Mouse (Mus musculus): ENCODE measurements around the gene Elmsan1. TPM values are rescaled to one million over a fixed set of nuclear protein-coding genes. Genes with fewer than 3 reads are reported as not detected.

Gene Elmsan1
- 4.8 and 5.8 TPM in 2 replicates for polyA plus RNA-seq (2015; fragmentation: Nextera tagmentation; extraction: Ambion mirVana)

DNA sequence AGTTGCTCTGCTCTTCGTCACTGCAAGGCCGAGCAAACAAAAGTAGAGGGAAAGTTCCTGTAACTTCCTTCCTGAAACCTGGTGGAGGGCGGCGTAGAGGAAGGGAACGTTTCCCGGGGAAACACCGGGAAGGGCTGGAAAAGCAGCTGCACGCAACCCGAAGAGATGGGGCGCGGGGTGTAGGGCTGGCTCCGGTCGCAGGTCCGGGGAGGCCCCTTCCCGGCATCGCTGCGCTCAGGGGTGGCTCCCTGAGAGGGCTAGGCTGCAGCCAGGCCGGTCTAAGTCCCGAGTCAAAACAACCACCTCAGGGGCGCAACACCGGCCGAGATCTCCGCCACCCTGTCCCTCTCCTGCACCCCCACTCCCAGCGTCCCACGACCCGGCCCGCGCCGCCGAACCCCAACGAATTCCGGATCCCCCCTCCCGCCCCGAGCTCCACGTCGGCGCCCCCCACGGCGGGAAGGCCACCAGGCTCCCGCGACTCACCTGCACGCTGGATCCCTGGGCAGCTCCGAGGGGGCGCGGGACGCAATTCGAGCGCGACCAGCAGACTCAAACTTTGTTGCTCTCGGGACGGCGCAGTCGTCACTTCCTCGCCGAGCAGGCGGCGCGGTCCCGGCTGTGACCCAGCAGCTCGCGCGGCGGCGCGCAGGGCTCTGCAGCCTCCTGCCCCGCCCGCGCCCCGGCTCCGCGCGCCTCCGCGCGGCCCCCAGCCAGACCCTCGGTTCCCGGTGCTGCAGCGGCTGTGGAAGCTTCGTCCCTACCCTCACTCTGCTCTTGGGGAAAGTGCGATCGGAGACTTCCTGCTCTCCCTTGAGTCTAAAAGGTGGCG lies at the start of gene Elmsan1:
TSS of gene Elmsan1 (minus strand) at position 593 of the 832 bp plus-strand sequence.
- TF ChIP-seq CTCF (IDR thresholded peaks at IDR 0.05; ENCODE audit: low read depth): no peak
- Histone ChIP-seq H3K27ac (peak within 1 kb of the TSS; percentile 91), H3K9ac (ENCODE audit: low read depth, low read length) (peak within 1 kb of the TSS; percentile 93), H3K27me3 (ENCODE audit: insufficient read depth, low read length) (no peaks in the 10 kb centered on the region), H3K4me3 (replicated peaks; ENCODE audit: low read depth, low read length) (peak within 1 kb of the TSS; percentile 86), H3K36me3 (ENCODE audit: insufficient read depth, low read length) (no peaks in the 10 kb centered on the region), H3K4me1 (replicated peaks; ENCODE audit: insufficient read depth, low read length) (peaks cover 47% of the 10 kb centered on the region), H3K9me3 (replicated peaks; ENCODE audit: low read length) (no peaks in the 10 kb centered on the region), H3K4me2 (ENCODE audit: low read length) (peak within 1 kb of the TSS; percentile 61)
- DNase-seq (ENCODE audit: low spot score) (peak; percentile 85), ATAC-seq (replicated peaks; ENCODE audit: low FRiP score, low read depth) (peak; percentile 83)
- WGBS: under 1% methylated on average over 66 of the region's 82 CpGs

DNA sequence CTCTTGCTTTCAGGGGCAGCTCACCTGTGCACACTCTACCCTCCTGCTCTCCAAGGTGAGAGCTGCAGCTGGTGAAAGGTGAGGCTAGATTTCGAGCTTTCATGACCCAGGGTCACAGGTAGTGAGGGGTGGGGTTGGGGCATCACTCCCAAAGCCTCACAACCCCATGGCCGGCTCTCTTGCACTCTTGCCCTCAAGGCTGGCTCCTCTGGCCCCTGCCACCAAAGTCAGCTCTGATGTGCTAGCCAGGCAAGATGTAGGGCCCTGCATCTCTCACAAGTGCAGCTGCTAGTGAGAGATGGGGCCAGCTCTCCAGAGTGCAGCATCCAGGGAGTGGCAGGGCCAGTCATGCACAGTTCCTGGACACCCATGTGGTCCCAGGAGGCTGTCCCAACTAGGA lies 48.6 kb upstream of the Elmsan1 start:
- H3K27ac ChIP-seq: no peak overlapping the region
- H3K9me3 ChIP-seq (replicated peaks; ENCODE audit: low read length): no peaks in the 10 kb centered on the region
- H3K36me3 ChIP-seq (ENCODE audit: insufficient read depth, low read length): no peaks in the 10 kb centered on the region
- DNase-seq (ENCODE audit: low spot score) (no peak), ATAC-seq (replicated peaks; ENCODE audit: low FRiP score, low read depth) (no peak; the same call in 1 of the 2 replicates)
- H3K4me3 ChIP-seq (replicated peaks; ENCODE audit: low read depth, low read length): no peak overlapping the region
- H3K9ac ChIP-seq (ENCODE audit: low read depth, low read length): no peak overlapping the region
- H3K27me3 ChIP-seq (ENCODE audit: insufficient read depth, low read length): no peaks in the 10 kb centered on the region
- no peak overlapping the region for H3K4me2 ChIP-seq (ENCODE audit: low read length)
- no peaks in the 10 kb centered on the region for H3K4me1 ChIP-seq (replicated peaks; ENCODE audit: insufficient read depth, low read length)
- no peak for TF ChIP-seq CTCF (IDR thresholded peaks at IDR 0.05; ENCODE audit: low read depth)
- WGBS: 58% methylated on average over 2 of the region's 2 CpGs

DNA sequence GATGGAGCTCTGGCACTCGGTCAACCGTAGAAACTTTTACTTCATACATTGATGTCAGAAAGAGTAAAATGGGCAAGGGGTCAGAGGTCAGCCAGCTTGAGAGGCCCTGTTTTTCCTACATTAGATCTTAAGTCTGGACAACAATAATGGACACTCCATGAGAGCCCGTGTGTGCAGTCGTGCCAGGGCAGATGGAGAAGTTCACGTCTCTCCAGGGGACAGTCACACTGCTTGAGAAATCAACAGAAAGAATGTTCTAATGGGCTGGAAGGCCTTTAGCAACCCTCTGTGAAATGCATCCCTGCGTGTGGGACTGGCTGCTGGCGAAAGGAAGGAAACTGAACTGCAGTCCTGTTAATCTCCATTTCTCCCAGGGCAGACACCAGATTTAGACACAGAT lies 41.7 kb upstream of the Elmsan1 start:
- Histone ChIP-seq H3K9me3 (replicated peaks; ENCODE audit: low read length) (no peaks in the 10 kb centered on the region), H3K36me3 (ENCODE audit: insufficient read depth, low read length) (no peaks in the 10 kb centered on the region), H3K9ac (ENCODE audit: low read depth, low read length) (no peak overlapping the region), H3K4me1 (replicated peaks; ENCODE audit: insufficient read depth, low read length) (no peaks in the 10 kb centered on the region), H3K27me3 (ENCODE audit: insufficient read depth, low read length) (no peaks in the 10 kb centered on the region), H3K4me3 (replicated peaks; ENCODE audit: low read depth, low read length) (no peak overlapping the region), H3K4me2 (ENCODE audit: low read length) (no peak overlapping the region), H3K27ac (no peak overlapping the region)
- no peak for DNase-seq (ENCODE audit: low spot score)
- WGBS: 37% methylated on average over 7 of the region's 7 CpGs
- TF ChIP-seq CTCF (IDR thresholded peaks at IDR 0.05; ENCODE audit: low read depth): no peak
- ATAC-seq (replicated peaks; ENCODE audit: low FRiP score, low read depth): no peak

DNA sequence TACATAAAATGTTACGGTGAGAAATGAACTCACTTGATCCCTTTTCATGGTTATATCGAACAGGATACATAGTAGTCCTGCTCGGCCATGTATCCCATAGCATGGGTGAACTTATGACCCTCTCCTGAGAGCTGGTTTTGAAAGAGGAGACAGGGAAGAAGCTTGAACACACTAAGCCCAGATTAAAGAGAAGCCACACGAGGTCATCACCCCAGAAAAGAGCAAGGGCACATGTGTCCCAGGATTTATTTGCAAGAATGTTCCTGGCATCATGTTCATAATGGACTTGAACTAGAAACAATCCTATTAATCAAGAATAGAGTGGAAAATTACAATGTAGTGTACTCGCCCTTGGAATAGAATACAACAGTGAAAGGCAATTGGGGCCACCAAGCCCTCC lies 36.2 kb upstream of the Elmsan1 start:
- TF ChIP-seq CTCF (IDR thresholded peaks at IDR 0.05; ENCODE audit: low read depth): no peak
- Histone ChIP-seq H3K27ac (no peak overlapping the region), H3K27me3 (ENCODE audit: insufficient read depth, low read length) (no peaks in the 10 kb centered on the region), H3K9me3 (replicated peaks; ENCODE audit: low read length) (no peaks in the 10 kb centered on the region), H3K4me2 (ENCODE audit: low read length) (no peak overlapping the region), H3K4me1 (replicated peaks; ENCODE audit: insufficient read depth, low read length) (no peaks in the 10 kb centered on the region), H3K36me3 (ENCODE audit: insufficient read depth, low read length) (no peaks in the 10 kb centered on the region), H3K4me3 (replicated peaks; ENCODE audit: low read depth, low read length) (no peak overlapping the region), H3K9ac (ENCODE audit: low read depth, low read length) (no peak overlapping the region)
- DNase-seq (ENCODE audit: low spot score): no peak
- WGBS: 64% methylated on average over 5 of the region's 5 CpGs
- no peak for ATAC-seq (replicated peaks; ENCODE audit: low FRiP score, low read depth)

DNA sequence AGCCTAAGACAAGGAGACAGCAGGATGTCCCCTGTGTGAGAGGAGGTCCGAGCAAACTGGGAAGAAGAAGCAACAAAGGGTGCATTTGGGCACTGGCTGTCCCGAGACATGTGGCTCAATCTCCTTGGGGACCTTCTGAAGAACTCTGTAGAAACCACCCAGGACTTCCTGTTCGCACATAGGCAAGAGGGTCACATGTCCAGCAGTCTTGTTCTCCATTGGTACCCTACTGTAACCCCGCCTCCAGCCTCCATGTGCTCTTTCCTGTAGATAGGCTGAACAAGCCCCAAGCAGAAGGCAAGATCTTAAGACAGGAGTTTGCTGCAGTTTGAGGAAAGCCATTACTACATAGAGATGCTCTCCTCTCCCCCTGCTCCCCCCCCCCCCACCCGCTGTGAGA lies 34.1 kb upstream of the Elmsan1 start:
- Histone ChIP-seq H3K9ac (ENCODE audit: low read depth, low read length) (no peak overlapping the region), H3K4me2 (ENCODE audit: low read length) (no peak overlapping the region), H3K4me3 (replicated peaks; ENCODE audit: low read depth, low read length) (no peak overlapping the region), H3K4me1 (replicated peaks; ENCODE audit: insufficient read depth, low read length) (no peaks in the 10 kb centered on the region), H3K27me3 (ENCODE audit: insufficient read depth, low read length) (no peaks in the 10 kb centered on the region), H3K36me3 (ENCODE audit: insufficient read depth, low read length) (no peaks in the 10 kb centered on the region), H3K9me3 (replicated peaks; ENCODE audit: low read length) (no peaks in the 10 kb centered on the region), H3K27ac (no peak overlapping the region)
- TF ChIP-seq CTCF (IDR thresholded peaks at IDR 0.05; ENCODE audit: low read depth): no peak
- DNase-seq (ENCODE audit: low spot score): no peak
- 88% methylated on average over 5 of the region's 5 CpGs for WGBS
- no peak for ATAC-seq (replicated peaks; ENCODE audit: low FRiP score, low read depth)

DNA sequence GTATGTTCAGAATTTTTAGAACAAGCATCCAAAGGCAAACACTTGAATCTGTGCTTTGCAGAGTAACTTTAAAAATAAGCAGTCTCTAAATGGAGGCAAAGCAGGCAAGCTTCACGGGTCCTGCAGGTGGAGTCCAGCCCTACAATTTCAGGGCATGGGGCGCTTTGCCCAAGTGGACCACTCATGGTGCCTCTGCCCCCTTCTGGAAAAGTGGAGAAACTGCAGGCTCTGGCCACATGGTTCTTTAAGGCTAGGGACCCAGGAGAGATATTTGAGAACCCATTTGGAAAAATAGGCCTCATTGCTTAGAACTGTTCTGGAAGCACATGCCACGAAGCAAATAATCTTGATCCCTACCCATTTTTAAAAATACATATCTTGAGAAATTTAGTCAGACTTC lies 30.5 kb upstream of the Elmsan1 start:
- no peak overlapping the region for H3K27ac ChIP-seq
- H3K27me3 ChIP-seq (ENCODE audit: insufficient read depth, low read length): no peaks in the 10 kb centered on the region
- H3K9me3 ChIP-seq (replicated peaks; ENCODE audit: low read length): no peaks in the 10 kb centered on the region
- peak; percentile 96 for TF ChIP-seq CTCF (IDR thresholded peaks at IDR 0.05; ENCODE audit: low read depth)
- 4% methylated on average over 3 of the region's 3 CpGs for WGBS
- H3K4me1 ChIP-seq (replicated peaks; ENCODE audit: insufficient read depth, low read length): no peaks in the 10 kb centered on the region
- DNase-seq (ENCODE audit: low spot score) (peak; percentile 88), ATAC-seq (replicated peaks; ENCODE audit: low FRiP score, low read depth) (no peak)
- H3K4me3 ChIP-seq (replicated peaks; ENCODE audit: low read depth, low read length): no peak overlapping the region
- H3K36me3 ChIP-seq (ENCODE audit: insufficient read depth, low read length): no peaks in the 10 kb centered on the region
- H3K9ac ChIP-seq (ENCODE audit: low read depth, low read length): no peak overlapping the region
- H3K4me2 ChIP-seq (ENCODE audit: low read length): no peak overlapping the region
